Mouse (Mus musculus): Measurements from ENCODE around the gene Olfr826. TPM values are rescaled to one million over a fixed set of nuclear protein-coding genes. Genes with fewer than 3 reads are reported as not detected.
"Not testable (repeated sequence)": the region's sequence is repeated elsewhere in the genome, so short reads cannot be mapped to it uniquely, and the experiment has no call there.

Olfr826 gene
- not detected for total RNA-seq (2021)
- long read RNA-seq, experiment 1 = 0 reads
- long read RNA-seq, experiment 2 = 0 reads

DNA sequence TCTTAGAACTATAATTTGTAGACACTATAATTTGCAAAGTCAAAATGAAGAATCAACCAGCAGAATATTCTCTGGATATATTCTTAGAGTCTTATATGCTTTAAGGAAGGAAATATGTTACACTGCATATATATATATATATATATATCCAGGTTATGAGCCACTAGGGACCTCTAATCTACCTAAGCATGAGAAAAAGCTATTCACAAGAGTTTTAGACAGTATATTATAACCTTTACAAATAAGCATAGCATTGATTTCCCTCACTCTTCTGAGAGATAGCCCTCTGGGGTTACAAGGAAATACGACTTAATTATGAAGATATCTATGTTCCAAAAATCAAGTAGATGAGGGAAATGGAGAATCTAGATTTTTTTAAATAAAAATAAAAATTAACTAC lies at the start of gene Olfr826:
TSS of gene Olfr826 (minus strand) at position 101 of the 400 bp plus-strand sequence.
- no peak for DNase-seq (ENCODE audit: low spot score in 2 of 2)

- DNase-seq (ENCODE audit: low spot score in 2 of 2) = no peak
Observed at GRCm38 (mm10) chr10:130232117-130232516, 48.1 kb upstream of the Olfr826 start.

GRCm38 (mm10) chr10:130229584-130229983 lies 45.6 kb upstream of the Olfr826 start:
- no peak for DNase-seq (ENCODE audit: low spot score in 2 of 2)

DNA sequence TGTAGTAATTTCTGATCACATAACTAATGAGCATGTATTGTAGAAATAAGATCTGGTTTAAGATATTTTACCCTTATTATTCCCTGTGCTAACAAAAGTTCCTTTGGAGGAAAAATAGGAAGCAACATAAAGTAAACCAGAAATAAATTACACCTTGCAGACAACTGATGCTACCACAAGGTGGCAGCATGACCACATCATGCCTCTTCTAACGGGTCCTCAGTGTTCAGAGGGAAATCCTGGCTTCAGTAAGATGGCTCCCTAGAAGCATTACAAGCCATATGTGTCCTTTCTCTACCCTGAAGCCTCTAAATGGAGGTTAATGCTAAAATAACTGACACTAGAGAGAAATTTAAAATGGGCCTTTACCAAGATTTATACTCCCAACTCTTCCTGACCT lies 44.3 kb upstream of the Olfr826 start:
- DNase-seq (ENCODE audit: low spot score in 2 of 2) = peak; percentile 35 to 71

- no peak for DNase-seq (ENCODE audit: low spot score in 2 of 2)
Observed at GRCm38 (mm10) chr10:130225034-130225433, 41.0 kb upstream of the Olfr826 start.

DNA sequence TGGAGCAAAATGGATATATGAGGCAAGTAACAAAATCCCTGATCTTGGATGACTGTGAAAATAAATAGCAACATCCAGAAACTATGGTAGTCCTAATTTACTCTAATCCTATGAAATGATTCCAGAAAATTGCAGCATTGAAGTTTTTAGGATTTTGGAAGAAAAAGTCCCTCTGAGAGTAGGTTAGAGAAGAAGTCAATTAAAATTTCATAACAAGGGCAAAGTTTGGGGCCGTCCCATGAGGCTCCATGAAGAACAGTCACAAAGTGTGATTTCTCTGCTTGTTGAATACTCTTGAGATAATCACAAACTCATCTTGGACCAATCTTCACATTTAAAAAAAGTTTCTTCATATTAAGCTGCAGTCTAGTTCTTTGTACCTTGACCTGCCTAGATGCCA lies 30.3 kb upstream of the Olfr826 start, which contains the start of gene Olfr827:
TSS of gene Olfr827 (minus strand) at position 101 of the 400 bp plus-strand sequence.
- no peak for DNase-seq (ENCODE audit: low spot score in 2 of 2)

GRCm38 (mm10) chr10:130166666-130167065 lies 17.3 kb downstream of the Olfr826 start, which contains the start of gene Olfr825:
Gene Olfr825, minus strand, starts transcription at chr10:130166766.
- DNase-seq (ENCODE audit: low spot score in 2 of 2) = no peak

- no peak for DNase-seq (ENCODE audit: low spot score in 2 of 2)
Observed at GRCm38 (mm10) chr10:130165196-130165595, 18.8 kb downstream of the Olfr826 start.

GRCm38 (mm10) chr10:130144121-130144520 lies 39.9 kb downstream of the Olfr826 start:
- no peak for DNase-seq (ENCODE audit: low spot score in 2 of 2)

- DNase-seq (ENCODE audit: low spot score in 2 of 2) = not testable (repeated sequence)
Observed at GRCm38 (mm10) chr10:130142481-130142880, 41.5 kb downstream of the Olfr826 start.

GRCm38 (mm10) chr10:130134811-130135210 lies 49.2 kb downstream of the Olfr826 start:
- DNase-seq (ENCODE audit: low spot score in 2 of 2) = no peak

DNA sequence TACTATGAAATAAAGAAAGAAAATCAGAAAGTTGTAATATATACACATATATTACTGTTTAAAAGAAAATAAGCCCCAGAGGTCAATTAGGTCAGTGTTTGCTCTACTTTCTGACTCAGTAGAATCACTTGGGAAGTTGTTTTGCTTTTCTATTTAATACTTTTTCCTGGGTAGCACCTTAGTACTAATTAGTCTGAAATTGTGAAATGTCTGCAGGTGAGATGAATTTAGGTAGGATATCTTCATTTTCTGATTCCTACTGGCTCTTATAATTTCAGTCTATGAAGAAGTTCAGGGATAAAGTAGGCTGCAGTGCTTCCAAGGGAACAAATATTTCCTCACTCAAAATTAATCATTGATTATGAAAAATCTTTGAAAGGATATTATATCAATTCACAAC lies 54.1 kb downstream of the Olfr826 start, which contains the start of gene Olfr824:
TSS of gene Olfr824 (minus strand) at position 101 of the 400 bp plus-strand sequence.
- DNase-seq (ENCODE audit: low spot score in 2 of 2) = not testable (repeated sequence)

Other genes starting within 250 kb of the Olfr826 start
- not detected for gene Olfr818, start 235.1 kb downstream of the Olfr826 start, total RNA-seq (2021)
- not detected for gene Olfr819, start 216.9 kb downstream of the Olfr826 start, total RNA-seq (2021)
- gene Olfr247, start 208.0 kb downstream of the Olfr826 start, total RNA-seq (2021) = not detected
- gene Gm10310, start 199.1 kb downstream of the Olfr826 start, total RNA-seq (2021) = not detected
- not detected for gene Olfr820, start 171.6 kb downstream of the Olfr826 start, total RNA-seq (2021)
- not detected for gene Olfr821, start 153.8 kb downstream of the Olfr826 start, total RNA-seq (2021)
- not detected for gene Olfr822, start 113.0 kb downstream of the Olfr826 start, total RNA-seq (2021)
- gene Olfr823, start 68.8 kb downstream of the Olfr826 start, total RNA-seq (2021) = not detected
- gene Olfr824, start 54.2 kb downstream of the Olfr826 start, total RNA-seq (2021) = not detected
- gene Olfr825, start 17.4 kb downstream of the Olfr826 start, total RNA-seq (2021) = not detected
- not detected for gene Olfr827, start 30.2 kb upstream of the Olfr826 start, total RNA-seq (2021)
- under 1 TPM; 0.19 to 0.30 TPM for gene Neurod4, start 96.1 kb upstream of the Olfr826 start, total RNA-seq (2021)
- 1 to 10 TPM; 1.3 to 1.6 TPM for gene Tespa1, start 138.7 kb upstream of the Olfr826 start, total RNA-seq (2021)
- under 1 TPM; 0.09 to 0.10 TPM for gene Vmn2r84, start 210.1 kb upstream of the Olfr826 start, total RNA-seq (2021)
- gene Vmn2r85, start 245.5 kb upstream of the Olfr826 start, total RNA-seq (2021) = under 1 TPM; 0.32 to 0.41 TPM

All from layer of hippocampus, postnatal 14 days (tissue).